Mouse (Mus musculus): ENCODE results near the gene Cldn7. TPM values are rescaled to one million over a fixed set of nuclear protein-coding genes. Genes with fewer than 3 reads are reported as not detected.

Gene Cldn7
- polyA plus RNA-seq, 1 experiment from 2014 or later: 117 TPM

GRCm38 (mm10) chr11:69937385-69937784, 27.2 kb upstream of the Cldn7 start:
- no peak overlapping the region for H3K27ac ChIP-seq (ENCODE audit: low read depth, low read length)
- no peak overlapping the region for H3K9ac ChIP-seq (ENCODE audit: low read depth, low read length)
- no peaks in the 10 kb centered on the region for H3K36me3 ChIP-seq (ENCODE audit: control insufficient read depth, insufficient read depth, low read length)
- 0 out of 2 replicates have a peak overlapping the region, but pooled peaks have one; percentile 6 for H3K4me2 ChIP-seq (replicated peaks; ENCODE audit: low read depth, low read length)
- no peak overlapping the region for H3K4me3 ChIP-seq (ENCODE audit: low read length)
- ATAC-seq (ENCODE audit: low FRiP score, low TSS enrichment): no peak
- no peaks in the 10 kb centered on the region for H3K9me3 ChIP-seq (ENCODE audit: control insufficient read depth, low read length)
- peaks cover 13% of the 10 kb centered on the region for H3K4me1 ChIP-seq (ENCODE audit: control insufficient read depth, insufficient read depth, low read length)
- peaks cover 9% of the 10 kb centered on the region; the same call in 1 of the 2 replicates for H3K27me3 ChIP-seq (ENCODE audit: control insufficient read depth, insufficient read depth, low read length)
- WGBS: 35% methylated on average over 4 of the region's 4 CpGs

- no peak for ATAC-seq (ENCODE audit: low FRiP score, low TSS enrichment)
- no peak overlapping the region for H3K9ac ChIP-seq (ENCODE audit: low read depth, low read length)
- peaks cover 13% of the 10 kb centered on the region for H3K4me1 ChIP-seq (ENCODE audit: control insufficient read depth, insufficient read depth, low read length)
- H3K9me3 ChIP-seq (ENCODE audit: control insufficient read depth, low read length): no peaks in the 10 kb centered on the region
- no peak overlapping the region for H3K27ac ChIP-seq (ENCODE audit: low read depth, low read length)
- peaks cover 9% of the 10 kb centered on the region; the same call in 1 of the 2 replicates for H3K27me3 ChIP-seq (ENCODE audit: control insufficient read depth, insufficient read depth, low read length)
- no peak overlapping the region for H3K4me3 ChIP-seq (ENCODE audit: low read length)
- WGBS: 59% methylated on average over 5 of the region's 5 CpGs
- peaks cover under 1% of the 10 kb centered on the region; the same call in 1 of the 2 replicates for H3K36me3 ChIP-seq (ENCODE audit: control insufficient read depth, insufficient read depth, low read length)
- H3K4me2 ChIP-seq (replicated peaks; ENCODE audit: low read depth, low read length): no peak overlapping the region
These were observed 26.7 kb upstream of the Cldn7 start for GRCm38 (mm10) chr11:69937834-69938233.

GRCm38 (mm10) chr11:69938401-69938979, 26.1 kb upstream of the Cldn7 start:
- Histone ChIP-seq H3K9ac (ENCODE audit: low read depth, low read length) (no peak overlapping the region), H3K4me3 (ENCODE audit: low read length) (no peak overlapping the region)

GRCm38 (mm10) chr11:69939181-69939580, 25.4 kb upstream of the Cldn7 start:
- ATAC-seq (ENCODE audit: low FRiP score, low TSS enrichment): no peak
- H3K4me3 ChIP-seq (ENCODE audit: low read length): no peak overlapping the region
- H3K27ac ChIP-seq (ENCODE audit: low read depth, low read length): no peak overlapping the region
- H3K36me3 ChIP-seq (ENCODE audit: control insufficient read depth, insufficient read depth, low read length): peaks cover 5% of the 10 kb centered on the region; the same call in 1 of the 2 replicates
- no peak overlapping the region for H3K9ac ChIP-seq (ENCODE audit: low read depth, low read length)
- H3K4me1 ChIP-seq (ENCODE audit: control insufficient read depth, insufficient read depth, low read length): peaks cover 13% of the 10 kb centered on the region
- H3K4me2 ChIP-seq (replicated peaks; ENCODE audit: low read depth, low read length): no peak overlapping the region
- 65% methylated on average over 5 of the region's 5 CpGs for WGBS
- H3K27me3 ChIP-seq (ENCODE audit: control insufficient read depth, insufficient read depth, low read length): peaks cover 9% of the 10 kb centered on the region; the same call in 1 of the 2 replicates
- H3K9me3 ChIP-seq (ENCODE audit: control insufficient read depth, low read length): no peaks in the 10 kb centered on the region

More at GRCm38 (mm10) chr11:69938401-69938979, 26.1 kb upstream of the Cldn7 start:
- H3K36me3 ChIP-seq (ENCODE audit: control insufficient read depth, insufficient read depth, low read length): peaks cover 4% of the 10 kb centered on the region; the same call in 1 of the 2 replicates
- 32% methylated on average over 9 of the region's 9 CpGs for WGBS
- no peak for ATAC-seq (ENCODE audit: low FRiP score, low TSS enrichment)
- H3K4me1 ChIP-seq (ENCODE audit: control insufficient read depth, insufficient read depth, low read length): peaks cover 13% of the 10 kb centered on the region
- H3K9me3 ChIP-seq (ENCODE audit: control insufficient read depth, low read length): no peaks in the 10 kb centered on the region
- H3K27ac ChIP-seq (ENCODE audit: low read depth, low read length): no peak overlapping the region
- no peak overlapping the region for H3K4me2 ChIP-seq (replicated peaks; ENCODE audit: low read depth, low read length)
- H3K27me3 ChIP-seq (ENCODE audit: control insufficient read depth, insufficient read depth, low read length): peaks cover 9% of the 10 kb centered on the region; the same call in 1 of the 2 replicates

- no peaks in the 10 kb centered on the region for H3K9me3 ChIP-seq (ENCODE audit: control insufficient read depth, low read length)
- H3K27ac ChIP-seq (ENCODE audit: low read depth, low read length): no peak overlapping the region
- H3K36me3 ChIP-seq (ENCODE audit: control insufficient read depth, insufficient read depth, low read length): peaks cover 10% of the 10 kb centered on the region
- H3K4me2 ChIP-seq (replicated peaks; ENCODE audit: low read depth, low read length): no peak overlapping the region
- WGBS: 94% methylated on average over 17 of the region's 17 CpGs
- peaks cover 8% of the 10 kb centered on the region for H3K4me1 ChIP-seq (ENCODE audit: control insufficient read depth, insufficient read depth, low read length)
- no peak overlapping the region for H3K4me3 ChIP-seq (ENCODE audit: low read length)
- ATAC-seq (ENCODE audit: low FRiP score, low TSS enrichment): no peak
- peaks cover 9% of the 10 kb centered on the region; the same call in 1 of the 2 replicates for H3K27me3 ChIP-seq (ENCODE audit: control insufficient read depth, insufficient read depth, low read length)
- no peak overlapping the region; the same call in 1 of the 2 replicates for H3K9ac ChIP-seq (ENCODE audit: low read depth, low read length)
These were observed 24.8 kb upstream of the Cldn7 start for GRCm38 (mm10) chr11:69939731-69940130.

- H3K27me3 ChIP-seq (ENCODE audit: control insufficient read depth, insufficient read depth, low read length): peaks cover 6% of the 10 kb centered on the region; the same call in 1 of the 2 replicates
- peaks cover 4% of the 10 kb centered on the region for H3K4me1 ChIP-seq (ENCODE audit: control insufficient read depth, insufficient read depth, low read length)
- H3K27ac ChIP-seq (ENCODE audit: low read depth, low read length): no peak overlapping the region
- H3K4me3 ChIP-seq (ENCODE audit: low read length): no peak overlapping the region
- peaks cover 18% of the 10 kb centered on the region for H3K36me3 ChIP-seq (ENCODE audit: control insufficient read depth, insufficient read depth, low read length)
- no peak overlapping the region for H3K9ac ChIP-seq (ENCODE audit: low read depth, low read length)
- ATAC-seq (ENCODE audit: low FRiP score, low TSS enrichment): no peak
- WGBS: 63% methylated on average over 4 of the region's 4 CpGs
- no peak overlapping the region for H3K4me2 ChIP-seq (replicated peaks; ENCODE audit: low read depth, low read length)
- H3K9me3 ChIP-seq (ENCODE audit: control insufficient read depth, low read length): no peaks in the 10 kb centered on the region
These were observed 23.6 kb upstream of the Cldn7 start for GRCm38 (mm10) chr11:69940962-69941361.

- WGBS: 62% methylated on average over 13 of the region's 13 CpGs
- Histone ChIP-seq H3K27ac (ENCODE audit: low read depth, low read length) (no peak overlapping the region), H3K9me3 (ENCODE audit: control insufficient read depth, low read length) (no peaks in the 10 kb centered on the region), H3K4me3 (ENCODE audit: low read length) (no peak overlapping the region), H3K27me3 (ENCODE audit: control insufficient read depth, insufficient read depth, low read length) (no peaks in the 10 kb centered on the region), H3K4me2 (replicated peaks; ENCODE audit: low read depth, low read length) (no peak overlapping the region), H3K36me3 (ENCODE audit: control insufficient read depth, insufficient read depth, low read length) (peaks cover 18% of the 10 kb centered on the region), H3K4me1 (ENCODE audit: control insufficient read depth, insufficient read depth, low read length) (peaks cover 9% of the 10 kb centered on the region; the same call in 1 of the 2 replicates), H3K9ac (ENCODE audit: low read depth, low read length) (0 out of 2 replicates have a peak overlapping the region, but pooled peaks have one; percentile 12)
- no peak for ATAC-seq (ENCODE audit: low FRiP score, low TSS enrichment)
These were observed 19.4 kb upstream of the Cldn7 start for GRCm38 (mm10) chr11:69945216-69945615.

- peaks cover 9% of the 10 kb centered on the region; the same call in 1 of the 2 replicates for H3K4me1 ChIP-seq (ENCODE audit: control insufficient read depth, insufficient read depth, low read length)
- 92% methylated on average over 18 of the region's 18 CpGs for WGBS
- H3K9me3 ChIP-seq (ENCODE audit: control insufficient read depth, low read length): no peaks in the 10 kb centered on the region
- peak overlapping the region; percentile 58; the same call in 1 of the 2 replicates for H3K4me3 ChIP-seq (ENCODE audit: low read length)
- no peak overlapping the region for H3K9ac ChIP-seq (ENCODE audit: low read depth, low read length)
- H3K4me2 ChIP-seq (replicated peaks; ENCODE audit: low read depth, low read length): peak overlapping the region; percentile 78; the same call in 1 of the 2 replicates
- no peak overlapping the region for H3K27ac ChIP-seq (ENCODE audit: low read depth, low read length)
- no peaks in the 10 kb centered on the region for H3K27me3 ChIP-seq (ENCODE audit: control insufficient read depth, insufficient read depth, low read length)
- H3K36me3 ChIP-seq (ENCODE audit: control insufficient read depth, insufficient read depth, low read length): peaks cover 18% of the 10 kb centered on the region
- no peak for ATAC-seq (ENCODE audit: low FRiP score, low TSS enrichment)
These were observed 18.3 kb upstream of the Cldn7 start for GRCm38 (mm10) chr11:69945997-69946891.

All from kidney, embryonic 14.5 days (tissue).